Mouse (Mus musculus) lung, postnatal 0 days (tissue): ENCODE results near the gene Frmd8.

Source experiments
- CTCF ChIP-seq: IDR thresholded peaks from 2 replicates; pipeline ENCODE4 v1.5.1; 2016; ENCODE audit warnings: antibody characterized with exemption, mild to moderate bottlenecking
- EP300 ChIP-seq: IDR thresholded peaks from 2 replicates; pipeline ENCODE4 v1.6.1; 2016; ENCODE audit warnings: antibody characterized with exemption, mild to moderate bottlenecking, control low read depth

DNA sequence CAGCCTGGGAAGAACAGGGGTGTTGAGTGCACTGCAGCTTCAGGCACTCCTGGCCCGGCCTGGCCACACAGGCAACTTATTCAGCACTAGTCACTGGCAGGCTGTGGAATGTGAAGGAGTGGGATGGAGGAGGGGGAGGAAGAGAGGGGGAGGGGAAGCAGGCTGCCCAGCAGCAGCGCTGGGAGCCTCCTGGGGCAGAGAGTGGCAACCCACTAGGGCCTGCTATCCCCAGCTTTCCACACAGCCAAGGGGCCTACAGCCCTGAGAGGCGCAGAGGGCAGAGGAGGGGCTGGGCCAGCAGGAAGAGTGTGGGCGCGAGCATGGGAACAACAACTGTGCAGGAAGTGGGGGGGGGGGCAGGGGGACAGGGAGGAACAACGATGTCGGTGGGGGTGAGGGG is 3.8 kb downstream of the Frmd8 start:
- no peak for TF ChIP-seq CTCF
- no peak for TF ChIP-seq EP300
